Mouse (Mus musculus) brain, embryonic 18.5 days (tissue): ENCODE measurements around the gene Bclaf3.

ENCODE experiments used
- DNase-seq: peaks from one replicate; pipeline ENCODE4 v3.0.0-alpha.2; 2012; ENCODE audit warnings: low read depth, low spot score

Gene Bclaf3

DNA sequence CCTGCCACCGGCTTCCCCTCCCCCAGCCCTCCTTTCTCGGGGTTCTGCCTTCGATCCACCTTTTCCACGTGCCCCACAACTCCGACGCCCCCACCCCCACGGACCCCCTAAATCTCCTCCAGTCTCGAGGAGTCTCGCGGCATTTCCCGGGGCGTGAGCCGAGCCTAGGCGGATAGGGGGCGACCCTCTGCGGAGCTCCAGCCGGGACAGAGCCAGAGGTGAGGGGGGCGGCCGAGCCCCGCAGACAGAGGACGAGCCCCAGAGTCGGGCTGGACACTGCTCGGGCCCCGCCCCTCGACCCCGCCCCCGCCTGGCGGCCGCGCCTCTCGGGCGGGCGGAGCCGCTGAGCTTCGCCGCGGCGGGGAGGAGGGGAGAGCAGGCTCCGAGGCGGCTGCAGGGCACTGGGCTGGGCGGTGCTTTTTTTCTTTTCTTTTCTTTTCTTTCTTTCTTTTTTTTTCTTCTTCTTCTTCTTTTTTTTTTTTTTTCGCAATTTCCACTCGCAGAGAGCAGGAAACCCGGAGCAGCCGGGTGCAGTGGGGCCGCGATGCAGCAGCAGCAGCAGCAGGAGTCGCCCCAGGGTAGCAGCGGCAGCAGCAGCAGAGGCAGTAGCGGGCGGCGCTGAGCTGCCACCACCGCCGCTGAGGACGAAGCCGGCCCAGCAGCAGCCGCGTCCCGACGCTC is 100.6 kb downstream of the Bclaf3 start, which contains the start of gene Sh3kbp1:
TSS of gene Sh3kbp1 (plus strand) at position 366 of the 681 bp plus-strand sequence.
- DNase-seq = peak; percentile 20

GRCm38 (mm10) chrX:159627588-159628566 is 101.4 kb downstream of the Bclaf3 start:
- peak; percentile 0 for DNase-seq

DNA sequence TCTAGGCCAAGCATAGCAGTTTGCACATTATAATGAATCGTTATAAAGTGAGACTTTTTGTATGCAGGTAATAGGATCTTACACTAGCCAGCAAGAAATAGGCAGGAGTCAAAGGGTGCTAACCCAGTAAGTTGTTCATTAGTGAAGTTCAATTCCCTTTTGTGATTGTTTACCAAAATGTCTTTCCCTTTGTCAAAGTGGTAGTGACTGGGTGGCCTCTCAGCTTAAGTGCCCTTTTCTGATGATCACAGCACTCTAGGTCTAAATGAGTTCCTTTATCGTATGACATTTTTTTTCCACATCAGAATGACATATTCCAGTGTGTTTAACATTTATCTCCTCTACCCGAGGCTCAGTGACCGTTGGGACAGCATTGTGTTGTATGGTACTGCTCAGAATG is 102.1 kb downstream of the Bclaf3 start:
- DNase-seq = no peak

DNA sequence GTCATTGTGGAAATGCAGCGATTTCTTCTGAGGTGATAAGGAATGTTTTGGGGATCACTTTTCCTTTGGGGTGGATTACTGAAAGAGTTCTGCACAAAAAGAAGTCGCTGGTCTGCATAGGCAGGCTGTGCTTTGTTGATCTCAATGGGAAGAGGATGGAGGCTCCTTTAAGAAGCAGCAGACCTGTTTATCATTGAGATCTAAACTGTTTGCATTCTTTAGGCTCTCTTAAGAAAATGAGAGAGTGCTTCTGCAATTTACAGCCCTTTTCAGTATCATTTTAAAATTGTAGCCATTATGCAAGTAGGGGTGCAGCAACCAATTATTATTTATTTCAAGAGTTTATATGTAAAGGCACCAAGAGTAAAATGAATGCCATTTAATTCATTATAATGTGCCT is 102.7 kb downstream of the Bclaf3 start:
- no peak for DNase-seq

GRCm38 (mm10) chrX:159638500-159639227 is 112.2 kb downstream of the Bclaf3 start:
- no peak for DNase-seq

DNA sequence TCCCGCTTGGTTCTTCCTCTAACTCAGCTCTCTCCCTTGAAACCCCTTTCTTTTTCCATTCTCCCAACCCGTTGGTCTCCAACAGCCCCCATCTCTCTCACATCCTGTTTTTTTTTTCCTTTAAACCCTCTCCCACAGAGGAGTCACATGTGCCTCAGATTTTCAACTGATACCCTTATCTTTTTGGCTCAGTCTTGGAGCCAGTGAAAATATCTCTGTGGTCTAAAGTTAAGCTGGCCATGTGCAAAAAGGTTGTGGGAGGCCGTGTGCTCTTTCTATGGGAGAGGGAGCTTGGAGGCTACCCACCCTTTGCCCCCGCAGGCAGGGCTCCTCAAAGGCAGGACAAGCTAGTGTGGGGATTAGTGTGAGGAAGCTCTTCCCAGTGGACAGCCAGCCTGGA is 113.5 kb downstream of the Bclaf3 start:
- no peak for DNase-seq
